Mouse (Mus musculus): ENCODE measurements at regions not wholly inside any gene's neighbourhood (a gene's known extent, or its start where the extent isn't known, plus 50 kb on each side); places are given as distances from the start of the nearest gene placed in this dataset.

DNA sequence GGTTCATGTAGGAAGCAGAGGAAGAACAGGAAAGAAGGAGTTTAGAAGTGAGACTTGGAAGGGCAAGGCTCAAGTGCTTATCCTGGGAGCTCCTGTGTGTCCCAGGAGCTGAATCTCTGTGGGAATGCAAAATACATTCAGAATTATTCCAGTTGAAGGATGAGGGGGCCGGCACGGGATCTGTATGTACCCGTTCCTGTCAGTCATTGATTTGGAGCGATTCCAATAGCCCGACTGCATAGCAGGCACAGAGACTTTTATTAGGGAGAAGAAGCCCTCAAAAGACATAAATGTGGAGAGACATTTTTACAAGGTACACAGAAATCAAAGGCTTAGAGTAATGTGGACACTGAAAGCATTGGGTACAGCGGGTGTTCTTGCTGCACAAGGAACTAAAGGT is 181.8 kb upstream of the Pcsk2 start:
- no peaks in the 10 kb centered on the region for H3K9me3 ChIP-seq (ENCODE audit: control insufficient read depth, low read length)
- WGBS = 94% methylated on average over 6 of the region's 6 CpGs
- no peaks in the 10 kb centered on the region for H3K27me3 ChIP-seq (ENCODE audit: control insufficient read depth, insufficient read depth, low read length)
- DNase-seq (ENCODE audit: low spot score, missing footprints) (no peak), ATAC-seq (ENCODE audit: low FRiP score) (no peak)
- no peak overlapping the region for H3K4me3 ChIP-seq (ENCODE audit: low read depth, low read length)
- no peak overlapping the region for H3K4me2 ChIP-seq
- H3K27ac ChIP-seq (ENCODE audit: low read depth, low read length) = no peak overlapping the region
- no peaks in the 10 kb centered on the region for H3K4me1 ChIP-seq (ENCODE audit: control insufficient read depth, insufficient read depth, low read length)
- no peaks in the 10 kb centered on the region for H3K36me3 ChIP-seq (ENCODE audit: control insufficient read depth, insufficient read depth, low read length)
- H3K9ac ChIP-seq (ENCODE audit: low read length) = no peak overlapping the region

DNA sequence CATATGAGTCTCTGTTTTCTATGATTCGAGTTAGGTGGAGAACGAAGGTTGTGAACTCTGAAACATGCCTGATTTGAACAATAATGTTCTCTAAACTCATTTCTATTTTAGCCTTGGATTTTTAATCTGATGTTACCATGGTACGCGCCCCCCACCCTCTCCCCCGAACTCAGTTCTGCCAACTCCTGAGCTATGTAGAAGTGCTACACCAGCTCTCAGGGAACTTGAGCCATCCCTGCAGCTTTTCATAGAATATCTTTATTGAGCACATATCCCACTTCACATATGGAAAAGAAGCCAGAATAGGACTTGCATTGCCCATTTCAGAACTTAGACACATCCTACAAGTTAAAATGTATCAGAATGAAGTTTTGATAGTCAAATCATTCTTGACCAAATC is 180.0 kb upstream of the Pcsk2 start:
- no peak overlapping the region for H3K27ac ChIP-seq (ENCODE audit: low read depth, low read length)
- DNase-seq (ENCODE audit: low spot score, missing footprints) = no peak
- H3K9ac ChIP-seq (ENCODE audit: low read length) = no peak overlapping the region
- no peaks in the 10 kb centered on the region for H3K36me3 ChIP-seq (ENCODE audit: control insufficient read depth, insufficient read depth, low read length)
- H3K9me3 ChIP-seq (ENCODE audit: control insufficient read depth, low read length) = no peaks in the 10 kb centered on the region
- no peak overlapping the region for H3K4me3 ChIP-seq (ENCODE audit: low read depth, low read length)
- no peaks in the 10 kb centered on the region for H3K4me1 ChIP-seq (ENCODE audit: control insufficient read depth, insufficient read depth, low read length)
- WGBS = 90% methylated on average over 5 of the region's 5 CpGs
- H3K4me2 ChIP-seq = no peak overlapping the region
- no peak for ATAC-seq (ENCODE audit: low FRiP score)
- H3K27me3 ChIP-seq (ENCODE audit: control insufficient read depth, insufficient read depth, low read length) = no peaks in the 10 kb centered on the region
